Mouse (Mus musculus) liver, embryonic 15.5 days (tissue): Measurements from ENCODE around the gene Plbd2. TPM values are rescaled to one million over a fixed set of nuclear protein-coding genes. Genes with fewer than 3 reads are reported as not detected.

Experiments
- ATAC-seq: fragments of 200-750 bp; cut with Nextera tagmentation; 2 replicates; pipeline ENCODE4 v1.8.0; 2017; ENCODE audit warnings: moderate number of reproducible peaks, mild to moderate bottlenecking, moderate library complexity; ENCODE audit not compliant: insufficient read depth
- H3K27ac ChIP-seq: fragments of 300-500 bp; sonication (generic); replicated peaks from 2 replicates; pipeline ENCODE4 v1.5.1; 2015; ENCODE audit warnings: mild to moderate bottlenecking, inconsistent platforms
- H3K27me3 ChIP-seq: fragments of 300-500 bp; sonication (generic); 2 replicates; pipeline ENCODE4 v1.6.1; 2015; ENCODE audit warnings: mild to moderate bottlenecking, inconsistent platforms
- H3K36me3 ChIP-seq: fragments of 300-500 bp; sonication (generic); replicated peaks from 2 replicates; pipeline ENCODE4 v1.6.1; 2015; ENCODE audit warnings: moderate library complexity, mild to moderate bottlenecking, inconsistent platforms
- H3K4me1 ChIP-seq: fragments of 300-500 bp; sonication (generic); replicated peaks from 2 replicates; pipeline ENCODE4 v1.6.1; 2015; ENCODE audit warnings: inconsistent platforms
- H3K4me2 ChIP-seq: fragments of 300-500 bp; sonication (generic); 2 replicates; pipeline ENCODE4 v1.6.1; 2015; ENCODE audit warnings: moderate library complexity, mild to moderate bottlenecking, inconsistent platforms
- H3K4me3 ChIP-seq: fragments of 300-500 bp; sonication (generic); replicated peaks from 2 replicates; pipeline ENCODE4 v1.5.1; 2015; ENCODE audit warnings: mild to moderate bottlenecking, inconsistent platforms
- H3K9ac ChIP-seq: fragments of 300-500 bp; sonication (generic); 2 replicates; pipeline ENCODE4 v1.6.1; 2015; ENCODE audit warnings: moderate library complexity, mild to moderate bottlenecking, inconsistent platforms
- H3K9me3 ChIP-seq: fragments of 300-500 bp; sonication (generic); replicated peaks from 2 replicates; pipeline ENCODE4 v1.6.1; 2016; ENCODE audit warnings: inconsistent platforms
- WGBS: fragments of 180-500 bp; shearing (Covaris S2); methylation state at CpG from one replicate; pipeline ENCODE4 v1.1.7; 2015; ENCODE audit warnings: mixed read lengths; ENCODE audit not compliant: insufficient replicate concordance; 5-methylcytosine and 5-hydroxymethylcytosine counted together
- polyA plus RNA-seq: library from polyadenylated mRNA; unstranded; fragments of >200 nt; fragmentation: Nextera tagmentation; extraction: Ambion mirVana; gene quantifications from 2 replicates; pipeline ENCODE4 v1.2.1, GENCODE M21; 2015

Plbd2 gene
- polyA plus RNA-seq: 18.0 and 18.9 TPM in 2 replicates

DNA sequence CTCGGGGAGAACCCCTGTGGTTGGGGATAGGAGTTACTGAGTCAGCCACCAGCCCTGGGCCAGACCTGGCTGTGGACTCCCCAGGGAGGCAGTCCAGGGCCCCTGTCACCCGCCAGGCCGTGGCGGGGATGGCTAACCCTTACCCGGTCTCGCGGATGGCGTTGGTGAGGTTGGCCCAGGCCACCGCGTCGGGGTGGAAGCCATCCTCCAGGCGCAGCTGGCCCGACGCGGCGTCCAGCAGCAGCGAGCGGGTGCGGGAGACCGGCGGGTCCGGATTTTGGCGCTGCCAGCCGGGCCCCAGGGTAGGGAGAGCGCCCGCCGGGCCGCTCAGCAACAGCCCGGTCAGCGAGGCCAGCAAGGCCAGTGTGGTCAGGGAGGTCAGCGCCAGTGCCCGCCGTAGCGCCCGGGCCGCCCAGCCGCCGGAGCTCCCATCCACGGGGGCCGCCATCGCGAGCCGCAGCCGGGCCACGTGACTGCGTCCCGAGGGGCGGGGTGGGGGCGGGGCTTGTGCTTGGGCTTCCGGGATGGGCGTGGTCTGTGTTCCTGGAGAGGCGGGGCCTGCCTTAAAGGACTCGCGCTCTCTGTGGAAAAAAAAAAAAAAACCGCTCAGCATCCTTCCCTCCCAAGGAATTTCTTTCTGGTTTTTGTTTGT is at the start of gene Plbd2:
Plbd2 (minus strand) TSS at position 482 of the 652 bp plus-strand sequence.
- no peak within 1 kb of the TSS for H3K27ac ChIP-seq
- H3K36me3 ChIP-seq: no peaks in the 10 kb centered on the region
- peak; percentile 56 for ATAC-seq
- peaks cover 25% of the 10 kb centered on the region for H3K4me1 ChIP-seq
- H3K9ac ChIP-seq: peak within 1 kb of the TSS; percentile 74
- WGBS: 0% methylated on average over 55 of the region's 55 CpGs
- peak within 1 kb of the TSS; percentile 97 for H3K4me2 ChIP-seq
- no peaks in the 10 kb centered on the region for H3K9me3 ChIP-seq
- H3K4me3 ChIP-seq: peak within 1 kb of the TSS; percentile 75
- no peaks in the 10 kb centered on the region for H3K27me3 ChIP-seq

DNA sequence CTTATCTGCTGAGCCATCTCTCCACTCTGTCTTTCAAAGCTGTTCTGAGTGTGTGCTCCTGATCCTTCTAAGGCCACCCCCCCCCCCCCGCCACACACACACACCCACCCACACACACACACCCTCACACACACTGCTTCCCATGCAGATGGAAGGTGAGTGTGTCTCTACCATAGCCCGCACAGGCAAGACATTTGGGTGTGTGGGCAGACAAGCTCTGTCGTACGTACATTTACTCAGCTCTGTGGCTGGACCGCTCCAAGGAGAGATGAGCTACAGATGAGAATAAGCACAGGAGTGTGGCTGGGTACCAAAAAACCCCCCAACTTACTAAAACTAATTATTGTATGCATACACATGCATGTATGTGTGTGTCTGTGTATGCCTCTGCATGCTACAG is 47.2 kb upstream of the Plbd2 start:
- peaks cover 87% of the 10 kb centered on the region for H3K36me3 ChIP-seq
- no peak overlapping the region for H3K27ac ChIP-seq
- no peak for ATAC-seq
- H3K9me3 ChIP-seq: no peaks in the 10 kb centered on the region
- no peak overlapping the region for H3K4me3 ChIP-seq
- no peak overlapping the region for H3K9ac ChIP-seq
- WGBS: 88% methylated on average over 5 of the region's 5 CpGs
- no peaks in the 10 kb centered on the region for H3K27me3 ChIP-seq
- H3K4me1 ChIP-seq: no peaks in the 10 kb centered on the region
- no peak overlapping the region for H3K4me2 ChIP-seq

DNA sequence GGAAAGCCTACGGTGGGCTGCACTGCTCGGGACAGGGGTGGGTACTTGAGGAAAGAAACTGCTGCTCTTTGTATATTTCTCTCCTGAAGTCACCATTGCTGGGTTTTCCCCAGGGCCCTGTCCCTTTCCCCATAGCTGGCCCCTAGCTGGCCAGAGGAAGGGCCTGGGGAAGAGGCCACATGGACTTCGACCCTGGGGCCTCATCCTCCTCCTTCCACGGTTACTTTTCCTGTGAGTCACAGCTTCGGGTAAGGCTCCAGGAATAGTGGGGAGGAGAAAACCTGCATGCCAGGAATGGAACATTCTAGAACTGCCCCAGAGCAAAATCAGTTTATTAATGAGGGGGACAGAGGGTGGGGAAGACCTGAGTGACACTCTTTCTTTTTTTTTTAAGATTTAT is 46.7 kb upstream of the Plbd2 start:
- WGBS: 70% methylated on average over 5 of the region's 5 CpGs

DNA sequence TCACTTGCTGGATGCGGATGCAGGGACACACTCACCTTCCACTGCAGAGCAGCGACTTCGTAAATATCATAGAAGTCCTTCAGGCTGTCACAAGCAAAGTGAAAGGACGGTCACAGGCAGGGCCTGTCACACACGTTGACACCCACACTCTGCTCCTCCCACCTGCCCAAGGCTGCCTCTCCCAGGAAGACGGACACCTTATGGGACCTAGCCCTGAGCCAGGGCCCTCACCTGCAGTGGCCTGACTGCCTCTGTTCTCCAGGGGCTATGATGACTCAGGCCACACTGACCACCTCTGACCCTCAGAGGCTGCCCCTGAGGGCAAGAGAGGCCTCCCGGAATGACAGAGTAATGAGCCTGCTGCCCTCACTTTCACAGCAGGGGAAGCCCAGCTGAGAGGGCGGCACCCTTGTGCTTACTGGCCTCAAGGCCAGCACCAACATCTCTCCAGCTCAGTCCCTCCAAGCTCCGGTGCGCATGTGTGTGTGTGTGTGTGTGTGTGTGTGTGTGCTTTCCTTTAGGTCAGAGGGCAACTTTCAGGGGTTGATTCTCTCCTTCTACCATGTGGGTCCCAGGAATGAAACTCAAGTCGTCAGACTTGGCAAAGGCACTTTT is 44.9 kb upstream of the Plbd2 start:
- H3K4me1 ChIP-seq: no peaks in the 10 kb centered on the region
- no peak overlapping the region for H3K27ac ChIP-seq
- H3K9me3 ChIP-seq: no peaks in the 10 kb centered on the region
- H3K4me2 ChIP-seq: no peak overlapping the region
- H3K4me3 ChIP-seq: no peak overlapping the region
- no peak for ATAC-seq
- H3K9ac ChIP-seq: no peak overlapping the region
- no peaks in the 10 kb centered on the region for H3K27me3 ChIP-seq
- 82% methylated on average over 11 of the region's 11 CpGs for WGBS
- peaks cover 86% of the 10 kb centered on the region for H3K36me3 ChIP-seq

More for the DNA sequence above, 46.7 kb upstream of the Plbd2 start:
- Histone ChIP-seq H3K36me3 (peaks cover 84% of the 10 kb centered on the region), H3K9ac (no peak overlapping the region), H3K27ac (no peak overlapping the region), H3K4me2 (no peak overlapping the region), H3K4me1 (no peaks in the 10 kb centered on the region), H3K9me3 (no peaks in the 10 kb centered on the region), H3K4me3 (no peak overlapping the region), H3K27me3 (no peaks in the 10 kb centered on the region)
- no peak for ATAC-seq

DNA sequence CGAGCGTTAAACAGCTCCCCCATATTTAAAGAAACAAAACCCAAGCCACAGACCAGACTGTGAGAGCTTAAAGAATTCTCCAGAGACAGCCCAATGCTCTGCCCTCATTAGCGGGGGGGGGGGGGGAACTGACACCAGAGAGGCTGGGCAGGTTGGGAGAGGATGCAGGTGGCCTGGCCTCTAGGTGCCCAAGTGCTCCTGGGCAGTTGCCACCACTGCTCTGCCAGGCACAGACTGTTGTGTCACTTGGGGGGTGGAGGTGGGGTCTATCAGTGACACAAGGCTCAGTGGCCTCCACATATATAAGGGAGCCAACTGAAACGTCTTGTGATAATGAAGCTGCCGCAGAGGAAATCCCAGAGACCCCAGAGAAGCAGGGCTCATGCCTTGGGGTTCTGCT is 33.2 kb upstream of the Plbd2 start:
- no peak overlapping the region for H3K9ac ChIP-seq
- no peak overlapping the region for H3K27ac ChIP-seq
- no peaks in the 10 kb centered on the region for H3K27me3 ChIP-seq
- H3K36me3 ChIP-seq: peaks cover 74% of the 10 kb centered on the region
- no peaks in the 10 kb centered on the region for H3K4me1 ChIP-seq
- WGBS: 75% methylated on average over 5 of the region's 5 CpGs
- no peak overlapping the region for H3K4me3 ChIP-seq
- H3K9me3 ChIP-seq: no peaks in the 10 kb centered on the region
- ATAC-seq: no peak
- no peak overlapping the region for H3K4me2 ChIP-seq

DNA sequence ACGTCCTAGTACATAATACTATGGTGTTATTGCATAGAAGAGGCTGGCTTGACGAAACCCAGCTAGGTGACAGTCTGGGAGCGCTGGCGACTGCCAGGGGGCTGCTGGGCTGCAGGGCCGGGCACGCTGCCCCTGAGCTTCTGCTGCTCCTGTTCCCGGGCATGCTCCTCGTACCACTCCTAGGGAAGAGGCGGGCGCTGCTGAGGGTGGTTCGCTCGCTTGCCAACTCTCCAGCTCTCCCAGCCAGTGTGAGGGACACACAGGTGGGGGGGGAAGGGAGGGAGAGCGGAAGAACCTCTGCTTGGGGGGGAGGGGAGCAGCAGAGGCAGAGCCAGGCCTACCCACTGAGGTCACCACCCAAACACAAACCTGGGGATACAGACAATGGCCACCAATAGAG is 32.6 kb upstream of the Plbd2 start:
- no peak overlapping the region for H3K4me3 ChIP-seq
- no peaks in the 10 kb centered on the region for H3K4me1 ChIP-seq
- H3K27me3 ChIP-seq: no peaks in the 10 kb centered on the region
- H3K9ac ChIP-seq: no peak overlapping the region
- H3K27ac ChIP-seq: no peak overlapping the region
- H3K36me3 ChIP-seq: peaks cover 72% of the 10 kb centered on the region
- ATAC-seq: no peak
- no peaks in the 10 kb centered on the region for H3K9me3 ChIP-seq
- 86% methylated on average over 13 of the region's 13 CpGs for WGBS
- H3K4me2 ChIP-seq: no peak overlapping the region

DNA sequence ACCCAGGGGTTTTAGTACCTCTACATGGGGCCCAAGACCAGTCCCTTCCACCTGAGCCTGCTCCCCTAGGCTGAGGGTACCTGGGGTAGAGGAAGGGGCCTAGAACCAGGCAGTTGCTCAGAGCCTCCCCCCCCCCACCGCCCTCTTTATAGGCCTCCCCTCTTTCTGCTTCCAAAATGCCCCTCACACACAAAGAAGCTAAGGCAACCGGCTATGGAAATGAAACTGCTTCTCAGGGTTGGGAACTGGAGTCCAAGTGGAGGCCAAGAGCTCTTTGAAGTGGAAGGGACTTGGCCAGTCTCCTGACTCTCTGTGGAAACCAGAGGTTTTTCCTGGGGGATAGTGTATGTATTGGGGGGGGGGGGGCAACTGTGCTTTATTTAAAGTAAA is 31.3 kb upstream of the Plbd2 start:
- no peaks in the 10 kb centered on the region for H3K9me3 ChIP-seq

DNA sequence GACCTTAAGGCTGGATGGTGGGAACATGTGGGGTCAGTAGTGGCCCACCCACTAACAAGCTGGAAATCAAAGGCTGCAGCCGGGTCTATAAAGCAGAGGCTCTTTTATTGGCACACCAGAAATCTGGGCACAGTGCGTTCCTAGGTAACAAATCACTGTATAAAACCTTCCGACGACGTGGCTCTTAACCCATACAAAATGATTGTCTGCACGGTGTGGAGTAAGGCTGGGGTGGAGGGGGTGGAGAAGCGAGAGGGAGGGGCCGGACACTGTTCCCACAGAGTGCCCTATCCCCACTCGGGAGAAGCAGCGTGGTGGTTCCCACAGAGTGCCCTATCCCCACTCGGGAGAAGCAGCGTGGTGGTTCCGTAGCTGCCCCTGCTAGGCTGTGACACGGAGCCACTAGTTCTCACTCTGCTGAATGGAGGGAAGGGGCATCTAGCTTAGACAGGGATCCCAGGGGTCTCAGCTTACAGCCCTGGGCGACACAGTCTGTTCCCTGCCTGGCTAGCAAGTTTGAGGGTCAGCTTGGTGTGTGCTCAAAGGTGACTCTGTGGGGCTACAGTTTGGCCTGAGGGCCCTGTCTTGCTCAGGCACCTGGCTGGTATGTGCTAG is 30.8 kb upstream of the Plbd2 start:
- Histone ChIP-seq H3K27ac (no peak overlapping the region), H3K4me1 (no peaks in the 10 kb centered on the region), H3K27me3 (no peaks in the 10 kb centered on the region), H3K9me3 (no peaks in the 10 kb centered on the region), H3K4me3 (no peak overlapping the region), H3K9ac (no peak overlapping the region), H3K4me2 (no peak overlapping the region), H3K36me3 (peaks cover 66% of the 10 kb centered on the region)
- 78% methylated on average over 15 of the region's 15 CpGs for WGBS
- ATAC-seq: no peak

More for the DNA sequence above, 31.3 kb upstream of the Plbd2 start:
- Histone ChIP-seq H3K4me3 (no peak overlapping the region), H3K4me1 (no peaks in the 10 kb centered on the region), H3K27me3 (no peaks in the 10 kb centered on the region), H3K4me2 (no peak overlapping the region), H3K36me3 (peaks cover 66% of the 10 kb centered on the region), H3K9ac (no peak overlapping the region), H3K27ac (no peak overlapping the region)
- ATAC-seq: no peak
- WGBS: 74% methylated on average over 2 of the region's 2 CpGs

DNA sequence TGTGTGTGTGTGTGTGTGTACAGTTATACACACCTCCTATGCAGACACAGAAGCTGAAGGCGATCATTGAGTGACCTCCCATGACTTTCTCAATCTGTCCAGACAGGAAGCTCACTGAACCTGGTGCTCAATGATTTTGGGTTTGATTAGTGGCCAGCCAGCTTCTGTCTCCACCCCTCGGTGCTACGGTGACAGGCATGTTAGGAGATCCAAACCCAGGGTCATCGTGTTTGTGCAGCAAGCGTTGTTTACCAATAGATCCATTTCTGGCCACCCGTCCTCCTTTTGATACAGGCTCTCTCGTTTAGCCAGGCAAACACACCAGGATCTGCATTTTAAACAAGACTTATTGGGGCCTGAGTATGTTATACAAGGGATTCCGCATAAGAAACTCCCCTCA is 28.2 kb upstream of the Plbd2 start:
- no peak for ATAC-seq

DNA sequence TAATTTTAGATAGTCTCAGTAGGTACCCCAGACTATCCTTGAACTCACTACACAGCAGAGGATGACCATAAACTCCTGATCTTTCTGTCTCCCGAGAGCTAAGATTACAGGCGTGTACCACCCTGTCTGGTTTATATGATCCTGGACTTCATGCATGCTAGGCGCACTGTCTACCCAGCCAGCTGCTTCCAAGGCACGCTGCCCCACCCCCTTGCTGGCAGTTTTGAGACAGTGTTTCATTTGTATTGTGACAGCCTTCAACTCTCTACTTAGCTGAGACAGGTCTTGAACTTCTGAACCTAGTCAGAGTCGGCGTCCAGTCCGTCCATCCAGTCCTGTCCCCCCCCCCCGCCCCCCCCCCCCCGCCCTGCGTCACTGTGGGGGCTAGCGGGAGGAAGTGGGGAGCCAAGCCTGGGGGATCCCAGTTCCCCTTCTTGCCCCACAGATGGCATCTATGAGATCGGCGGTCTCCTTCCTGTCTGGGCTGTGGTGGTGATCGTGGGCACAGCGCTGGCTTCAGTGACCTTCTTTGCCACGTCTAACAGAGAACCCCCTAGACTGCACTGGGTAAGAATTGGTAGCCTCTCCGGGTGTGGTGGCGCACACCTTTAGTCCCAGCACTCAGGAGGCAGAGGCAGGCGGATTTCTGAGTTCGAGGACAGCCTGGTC is 24.0 kb upstream of the Plbd2 start:
- H3K9ac ChIP-seq: no peak overlapping the region
- no peak overlapping the region for H3K4me3 ChIP-seq
- no peaks in the 10 kb centered on the region for H3K9me3 ChIP-seq
- no peak overlapping the region for H3K27ac ChIP-seq
- WGBS: 43% methylated on average over 16 of the region's 20 CpGs
- H3K4me1 ChIP-seq: peaks cover 25% of the 10 kb centered on the region
- no peak overlapping the region for H3K4me2 ChIP-seq
- no peaks in the 10 kb centered on the region for H3K27me3 ChIP-seq
- H3K36me3 ChIP-seq: peaks cover 42% of the 10 kb centered on the region
- no peak for ATAC-seq

More for the DNA sequence above, 28.2 kb upstream of the Plbd2 start:
- 63% methylated on average over 8 of the region's 8 CpGs for WGBS
- Histone ChIP-seq H3K27ac (no peak overlapping the region), H3K27me3 (no peaks in the 10 kb centered on the region), H3K9me3 (no peaks in the 10 kb centered on the region), H3K9ac (no peak overlapping the region), H3K4me1 (no peaks in the 10 kb centered on the region; the same call in 1 of the 2 replicates), H3K36me3 (peaks cover 43% of the 10 kb centered on the region), H3K4me2 (no peak overlapping the region), H3K4me3 (no peak overlapping the region)

DNA sequence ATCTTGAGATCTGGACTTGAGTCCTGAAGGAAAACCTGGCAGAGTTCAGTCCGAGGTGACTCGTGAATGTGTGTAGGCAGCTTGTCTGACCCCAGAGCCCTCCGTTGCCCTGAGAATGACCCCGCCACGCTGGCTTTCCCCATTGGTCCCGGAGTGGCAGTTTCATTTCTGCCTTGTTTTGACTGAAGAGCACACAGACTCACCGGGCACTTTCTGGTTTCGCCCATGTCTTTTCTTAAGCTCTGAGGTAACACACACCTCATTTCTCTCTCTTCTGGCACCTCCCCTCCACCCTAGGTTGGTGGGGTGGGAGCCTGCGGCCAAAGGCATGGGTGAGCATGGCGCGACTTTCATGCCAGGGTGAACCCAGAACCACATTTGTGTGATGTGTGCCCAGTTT is 22.9 kb upstream of the Plbd2 start:
- Histone ChIP-seq H3K4me2 (no peak overlapping the region), H3K27ac (no peak overlapping the region), H3K9me3 (no peaks in the 10 kb centered on the region), H3K27me3 (no peaks in the 10 kb centered on the region), H3K9ac (no peak overlapping the region), H3K4me3 (no peak overlapping the region), H3K4me1 (peaks cover 25% of the 10 kb centered on the region), H3K36me3 (peaks cover 51% of the 10 kb centered on the region)
- WGBS: 70% methylated on average over 11 of the region's 11 CpGs
- ATAC-seq: no peak
